Comparison of ENCODE assay signal across 8 mouse cellular contexts in genomic region chr5:143293404-143293803, GRCm38 (mm10). TPM values are rescaled to one million over a fixed set of nuclear protein-coding genes. Genes with fewer than 3 reads are reported as not detected.
DNase-seq lines count a peak whose midpoint lies in the region; ATAC-seq and TF ChIP-seq lines count a peak whose summit lies in the region.

Gene Zfp853, minus strand, starts transcription at chr5:143293623.

- H3K4me2 ChIP-seq in kidney, embryonic 14.5 days (replicated peaks; ENCODE audit: low read depth, low read length) = peak within 1 kb of the TSS; percentile 98
- peak within 1 kb of the TSS; percentile 91 for H3K4me2 ChIP-seq in embryonic facial prominence, embryonic 11.5 days (ENCODE audit: low read depth, low read length)
- peak within 1 kb of the TSS; percentile 83 for H3K4me2 ChIP-seq in hindbrain, embryonic 14.5 days (replicated peaks)
- H3K4me2 ChIP-seq in midbrain, embryonic 12.5 days (replicated peaks) = peak within 1 kb of the TSS; percentile 55

- no peak for TF ChIP-seq CTCF in thymus, adult 2 months (IDR thresholded peaks at IDR 0.05; ENCODE audit: borderline replicate concordance, control insufficient read depth, extremely low read depth, insufficient read depth, low read length, poor library complexity)

- H3K4me3 ChIP-seq in kidney, embryonic 14.5 days (ENCODE audit: low read length) = peak within 1 kb of the TSS; percentile 59
- H3K4me3 ChIP-seq in embryonic facial prominence, embryonic 11.5 days (ENCODE audit: low read depth, low read length) = peak within 1 kb of the TSS; percentile 42
- peak within 1 kb of the TSS; percentile 45 for H3K4me3 ChIP-seq in hindbrain, embryonic 14.5 days (replicated peaks; ENCODE audit: low read length)
- peak within 1 kb of the TSS; percentile 40 for H3K4me3 ChIP-seq in midbrain, embryonic 12.5 days
- no peak within 1 kb of the TSS for H3K4me3 ChIP-seq in thymus, adult 2 months (ENCODE audit: control insufficient read depth, insufficient read depth, low read length)

- no peak for DNase-seq in kidney, adult 8-10 months
- no peak for DNase-seq in embryonic facial prominence, embryonic 11.5 days (ENCODE audit: low spot score)
- no peak for DNase-seq in hindbrain, embryonic 14.5 days (ENCODE audit: low spot score)
- DNase-seq in thymus, adult 2 months = no peak
- no peak for DNase-seq in cerebellum, adult 11-12 months
- no peak for DNase-seq in cerebellum, postnatal 4 days (ENCODE audit: low spot score in 2 of 2)

- no peaks in the 10 kb centered on the region; the same call in 1 of the 2 replicates for H3K9me3 ChIP-seq in kidney, embryonic 14.5 days (ENCODE audit: control insufficient read depth, low read length)
- no peaks in the 10 kb centered on the region for H3K9me3 ChIP-seq in embryonic facial prominence, embryonic 11.5 days (replicated peaks; ENCODE audit: control insufficient read depth, low read length)
- no peaks in the 10 kb centered on the region for H3K9me3 ChIP-seq in hindbrain, embryonic 14.5 days (ENCODE audit: control insufficient read depth, low read length)
- no peaks in the 10 kb centered on the region for H3K9me3 ChIP-seq in midbrain, embryonic 12.5 days

- no peak for ATAC-seq in kidney, embryonic 14.5 days (ENCODE audit: low FRiP score, low TSS enrichment)
- ATAC-seq in embryonic facial prominence, embryonic 11.5 days (replicated peaks; ENCODE audit: insufficient number of reproducible peaks, low FRiP score, low TSS enrichment, low read depth) = no peak
- ATAC-seq in hindbrain, embryonic 14.5 days (ENCODE audit: low FRiP score) = no peak
- no peak for ATAC-seq in midbrain, embryonic 12.5 days (ENCODE audit: low FRiP score, low read depth)

- H3K27me3 ChIP-seq in kidney, embryonic 14.5 days (ENCODE audit: control insufficient read depth, insufficient read depth, low read length) = peaks cover 46% of the 10 kb centered on the region
- peaks cover 49% of the 10 kb centered on the region for H3K27me3 ChIP-seq in embryonic facial prominence, embryonic 11.5 days (ENCODE audit: control insufficient read depth, insufficient read depth, low read length)
- H3K27me3 ChIP-seq in hindbrain, embryonic 14.5 days (ENCODE audit: control insufficient read depth, insufficient read depth, low read length) = peaks cover 61% of the 10 kb centered on the region
- H3K27me3 ChIP-seq in midbrain, embryonic 12.5 days = peaks cover 67% of the 10 kb centered on the region
- peaks cover 11% of the 10 kb centered on the region; the same call in 1 of the 2 replicates for H3K27me3 ChIP-seq in thymus, adult 2 months (ENCODE audit: control insufficient read depth, insufficient read depth, low read length)

- no peak for TF ChIP-seq POLR2A in thymus, adult 2 months (IDR thresholded peaks at IDR 0.05; ENCODE audit: control insufficient read depth, extremely low read depth, insufficient read depth, low read length, poor library complexity)

- peaks cover 14% of the 10 kb centered on the region; the same call in 1 of the 2 replicates for H3K4me1 ChIP-seq in kidney, embryonic 14.5 days (ENCODE audit: control insufficient read depth, insufficient read depth, low read length)
- H3K4me1 ChIP-seq in embryonic facial prominence, embryonic 11.5 days (ENCODE audit: control insufficient read depth, insufficient read depth, low read length) = peaks cover 2% of the 10 kb centered on the region; the same call in 1 of the 2 replicates
- peaks cover 8% of the 10 kb centered on the region; the same call in 1 of the 2 replicates for H3K4me1 ChIP-seq in hindbrain, embryonic 14.5 days (replicated peaks; ENCODE audit: control insufficient read depth, insufficient read depth, low read length)
- H3K4me1 ChIP-seq in midbrain, embryonic 12.5 days = peaks cover 12% of the 10 kb centered on the region
- H3K4me1 ChIP-seq in thymus, adult 2 months (replicated peaks; ENCODE audit: control insufficient read depth, insufficient read depth, low read length) = peaks cover 3% of the 10 kb centered on the region; the same call in 1 of the 2 replicates

- peak within 1 kb of the TSS; percentile 63 for H3K9ac ChIP-seq in kidney, embryonic 14.5 days (ENCODE audit: low read depth, low read length)
- H3K9ac ChIP-seq in embryonic facial prominence, embryonic 11.5 days (replicated peaks; ENCODE audit: low read length) = peak within 1 kb of the TSS; percentile 57
- peak within 1 kb of the TSS; percentile 63 for H3K9ac ChIP-seq in hindbrain, embryonic 14.5 days
- no peak within 1 kb of the TSS for H3K9ac ChIP-seq in midbrain, embryonic 12.5 days (replicated peaks)

- H3K36me3 ChIP-seq in kidney, embryonic 14.5 days (ENCODE audit: control insufficient read depth, insufficient read depth, low read length) = no peaks in the 10 kb centered on the region
- H3K36me3 ChIP-seq in embryonic facial prominence, embryonic 11.5 days (replicated peaks; ENCODE audit: control insufficient read depth, insufficient read depth, low read depth, low read length) = no peaks in the 10 kb centered on the region
- no peaks in the 10 kb centered on the region for H3K36me3 ChIP-seq in hindbrain, embryonic 14.5 days (replicated peaks; ENCODE audit: control insufficient read depth, insufficient read depth)
- H3K36me3 ChIP-seq in midbrain, embryonic 12.5 days = peaks cover 6% of the 10 kb centered on the region; the same call in 1 of the 2 replicates
- no peaks in the 10 kb centered on the region for H3K36me3 ChIP-seq in thymus, adult 2 months (ENCODE audit: control insufficient read depth, insufficient read depth, low read length)

- 4% methylated on average over 34 of the region's 38 CpGs for WGBS in kidney, embryonic 14.5 days
- 2% methylated on average over 35 of the region's 38 CpGs for WGBS in embryonic facial prominence, embryonic 11.5 days
- WGBS in hindbrain, embryonic 14.5 days = 4% methylated on average over 24 of the region's 38 CpGs
- 5% methylated on average over 35 of the region's 38 CpGs for WGBS in midbrain, embryonic 12.5 days
- 9% methylated on average over 38 of the region's 38 CpGs for WGBS in thymus, adult 2 months

- no peak within 1 kb of the TSS for H3K27ac ChIP-seq in kidney, embryonic 14.5 days (ENCODE audit: low read depth, low read length)
- H3K27ac ChIP-seq in embryonic facial prominence, embryonic 11.5 days (replicated peaks; ENCODE audit: low read depth, low read length) = no peak within 1 kb of the TSS
- H3K27ac ChIP-seq in hindbrain, embryonic 14.5 days = no peak within 1 kb of the TSS
- no peak within 1 kb of the TSS for H3K27ac ChIP-seq in midbrain, embryonic 12.5 days (replicated peaks)
- H3K27ac ChIP-seq in thymus, adult 2 months (ENCODE audit: control insufficient read depth, insufficient read depth, low read length) = no peak within 1 kb of the TSS

RNA-seq across cellular contexts. Expression of gene Zfp853, which starts in this region (rescaled TPM):
- 0.06 and 0.08 TPM in 2 replicates for polyA plus RNA-seq in kidney, embryonic 14.5 days (2014; fragmentation: Nextera tagmentation; extraction: Ambion mirVana)
- not detected in 2 replicates for polyA plus RNA-seq in embryonic facial prominence, embryonic 11.5 days (2014; fragmentation: Nextera tagmentation; extraction: Ambion mirVana)
- 0.23 and 0.43 TPM in 2 replicates for polyA plus RNA-seq in hindbrain, embryonic 14.5 days (2014; fragmentation: Nextera tagmentation; extraction: Ambion mirVana)
- 0.08 TPM in 1 of 2 replicates, not detected in the other for polyA plus RNA-seq in midbrain, embryonic 12.5 days (2016; fragmentation: Nextera tagmentation; extraction: Ambion mirVana)
- 0.96 and 1.0 TPM in 2 replicates for polyA plus RNA-seq in thymus, adult 2 months (2012; rRNA removed)
